Mouse (Mus musculus) heart, postnatal 25 days (tissue): ENCODE results near the gene Prr5l. TPM values are rescaled to one million over a fixed set of nuclear protein-coding genes. Genes with fewer than 3 reads are reported as not detected.

ENCODE experiments used
- DNase-seq: peaks from one replicate; pipeline ENCODE4 v3.0.0; 2022; ENCODE audit warnings: low spot score
- intact Hi-C: fragments of 180-260 bp; cut with DNase I; formaldehyde crosslinking; loops from one replicate; pipeline ENCODE4 v1.15.1; 2025
- total RNA-seq, 2 experiments: library from RNA; stranded (reverse); gene quantifications; 2 replicates each; pipeline ENCODE4 v1.2.3; 2021

The Prr5l gene
- total RNA-seq, 2 experiments from 2014 or later: 0.64 to 2.5 TPM

DNA sequence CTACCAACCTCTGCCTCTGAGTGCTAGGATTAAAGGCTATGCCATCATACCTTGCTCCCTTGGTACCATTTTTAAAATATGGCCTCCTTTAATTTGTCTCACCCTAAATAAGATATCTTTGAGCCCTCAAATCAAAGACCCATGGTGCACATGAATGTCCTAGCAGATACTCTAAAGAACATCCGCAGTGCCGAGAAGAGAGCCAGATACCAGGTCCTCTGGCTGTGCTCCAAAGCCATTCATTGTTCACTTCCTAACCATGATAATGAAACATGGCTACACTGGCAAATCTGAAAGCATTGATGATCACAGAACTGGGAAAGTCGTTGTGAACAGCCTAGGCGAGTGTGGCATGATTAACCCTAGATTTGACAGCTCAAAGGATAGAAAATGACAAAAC is 189.8 kb downstream of the Prr5l start:
- DNase-seq: no peak
- intact Hi-C loops: no loop called here

DNA sequence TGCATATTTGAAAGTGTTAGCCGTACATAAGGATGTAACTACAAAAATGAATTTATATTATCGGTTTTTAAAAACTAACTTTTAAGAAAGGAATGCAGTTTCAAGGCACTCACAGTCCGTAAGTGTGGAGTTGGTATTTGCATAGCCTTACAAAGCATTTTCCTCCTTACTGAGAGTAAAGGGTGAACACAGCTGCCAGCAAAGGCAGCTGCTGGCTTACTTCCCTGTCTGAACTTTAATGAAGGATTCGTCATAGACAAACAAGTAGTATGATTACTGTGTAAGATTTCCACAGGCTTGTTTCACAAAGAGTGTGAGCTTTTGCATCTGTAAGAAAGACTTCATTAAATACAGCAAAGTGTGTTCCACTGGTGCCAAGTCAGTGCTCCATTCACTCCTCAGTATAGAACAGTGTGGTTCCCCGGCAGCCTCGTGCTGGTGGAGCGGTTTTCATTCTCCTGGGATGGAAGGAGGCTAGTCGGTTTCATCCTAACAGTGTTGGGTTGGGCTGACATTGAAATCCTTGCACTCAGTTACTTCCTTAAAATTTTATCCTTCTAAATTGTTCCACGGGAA is 192.5 kb downstream of the Prr5l start:
- DNase-seq: no peak
- intact Hi-C loops: no loop called here

DNA sequence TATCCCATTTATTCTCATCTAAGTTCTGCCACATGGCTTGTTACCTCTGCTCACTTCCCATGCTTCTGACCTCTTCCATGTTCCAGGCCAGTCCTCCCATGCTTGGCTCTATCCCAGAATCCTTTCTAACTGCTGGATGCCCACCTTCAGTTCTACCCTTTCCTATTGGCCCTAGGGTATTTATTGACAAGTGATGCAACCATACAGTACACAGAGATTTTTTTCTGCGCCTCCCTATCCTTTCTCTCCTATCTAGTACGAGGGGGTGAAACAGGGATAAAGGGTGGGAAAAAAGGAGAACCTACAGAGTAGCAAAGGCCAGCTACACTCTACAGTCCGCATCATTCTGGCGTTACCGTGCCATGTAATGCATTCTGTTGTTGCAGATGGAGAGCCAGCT is 194.8 kb downstream of the Prr5l start:
- no peak for DNase-seq
- intact Hi-C loops: no loop called here

DNA sequence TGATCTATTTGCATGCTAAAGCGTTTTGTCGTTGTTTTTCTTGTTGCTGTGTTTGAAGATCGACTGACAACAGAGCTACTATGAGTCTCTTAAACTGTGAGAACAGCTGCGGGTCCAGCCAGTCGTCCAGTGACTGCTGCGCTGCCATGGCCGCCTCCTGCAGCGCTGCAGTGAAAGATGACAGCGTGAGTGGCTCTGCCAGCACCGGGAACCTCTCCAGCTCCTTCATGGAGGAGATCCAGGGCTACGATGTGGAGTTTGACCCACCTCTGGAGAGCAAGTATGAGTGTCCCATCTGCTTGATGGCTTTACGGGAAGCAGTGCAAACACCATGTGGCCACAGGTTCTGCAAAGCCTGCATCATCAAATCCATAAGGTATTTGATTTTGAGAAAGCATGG is 198.4 kb downstream of the Prr5l start:
- DNase-seq: no peak
- intact Hi-C loops: no loop called here

DNA sequence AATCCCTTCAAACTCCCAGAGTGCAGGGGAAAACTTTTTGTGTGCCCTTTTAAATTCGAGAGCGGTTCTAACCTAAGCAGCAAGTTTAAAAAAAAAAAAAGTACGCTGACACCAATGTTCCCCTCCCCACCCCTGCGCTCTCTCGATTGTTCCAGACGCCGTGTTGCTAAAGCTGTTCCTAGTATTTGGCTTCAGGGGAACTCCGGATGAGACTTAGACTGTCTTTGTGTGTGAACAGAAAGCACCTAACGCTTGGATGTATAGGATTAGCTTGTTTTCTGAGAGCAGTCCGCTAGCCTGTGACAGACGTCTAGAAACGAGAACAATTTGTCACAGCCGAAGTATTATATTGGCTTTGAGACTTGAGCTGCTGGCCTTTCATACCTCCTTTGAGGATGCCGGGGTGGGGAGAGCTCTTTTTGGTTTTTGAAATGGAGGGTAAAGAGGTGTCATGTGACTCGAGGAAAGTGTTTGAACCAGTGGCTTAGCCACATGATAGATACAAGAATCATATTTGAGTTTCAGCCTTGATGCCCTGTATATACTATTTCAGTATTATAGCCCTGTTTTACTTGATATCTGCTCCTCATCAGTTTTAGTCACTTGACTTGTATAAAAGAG is 203.6 kb downstream of the Prr5l start:
- intact Hi-C loops: no loop called here
- no peak for DNase-seq

DNA sequence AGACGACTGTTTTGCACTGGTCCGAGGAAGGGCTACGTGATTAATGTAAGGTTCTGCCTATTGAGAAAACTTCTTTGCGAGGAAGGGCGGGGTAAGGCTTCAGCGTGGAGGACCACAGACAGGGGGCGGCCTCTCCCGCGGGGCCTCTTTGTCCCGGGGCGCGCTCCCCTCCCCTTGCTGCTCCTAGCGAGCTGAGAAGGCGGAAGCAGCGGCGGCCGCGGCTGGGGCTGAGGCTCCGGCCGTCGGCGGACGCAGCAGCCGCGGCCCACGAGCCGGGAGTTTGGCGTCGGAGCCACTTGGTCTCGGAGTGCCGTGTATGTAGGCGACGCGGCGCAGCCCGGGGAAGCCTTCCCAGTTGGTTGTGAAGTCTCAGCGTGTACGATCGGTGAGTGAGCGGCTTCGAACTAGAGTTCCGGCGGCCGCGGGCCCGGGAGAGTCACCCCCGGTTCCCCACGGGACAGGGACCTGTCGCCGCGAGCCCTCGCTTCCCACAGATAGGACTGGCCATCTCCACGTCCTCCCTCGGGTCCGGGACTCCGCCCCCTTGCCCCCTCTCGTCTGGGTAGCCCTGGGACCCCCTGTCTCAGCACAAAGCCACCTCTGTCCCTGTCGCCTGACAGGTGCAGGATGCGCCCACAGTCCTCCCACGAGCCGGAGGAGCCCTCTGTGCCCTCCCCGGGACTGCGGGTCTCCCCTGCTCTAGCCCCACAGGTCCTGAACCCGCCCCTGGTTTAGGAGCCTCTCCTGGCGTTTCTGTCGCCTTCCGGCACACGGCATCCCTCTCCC is 204.4 kb downstream of the Prr5l start, which contains the start of gene Traf6:
Traf6 (plus strand) TSS at position 194 of the 786 bp plus-strand sequence.
- intact Hi-C loops: no loop called here
- peak; percentile 74 for DNase-seq

DNA sequence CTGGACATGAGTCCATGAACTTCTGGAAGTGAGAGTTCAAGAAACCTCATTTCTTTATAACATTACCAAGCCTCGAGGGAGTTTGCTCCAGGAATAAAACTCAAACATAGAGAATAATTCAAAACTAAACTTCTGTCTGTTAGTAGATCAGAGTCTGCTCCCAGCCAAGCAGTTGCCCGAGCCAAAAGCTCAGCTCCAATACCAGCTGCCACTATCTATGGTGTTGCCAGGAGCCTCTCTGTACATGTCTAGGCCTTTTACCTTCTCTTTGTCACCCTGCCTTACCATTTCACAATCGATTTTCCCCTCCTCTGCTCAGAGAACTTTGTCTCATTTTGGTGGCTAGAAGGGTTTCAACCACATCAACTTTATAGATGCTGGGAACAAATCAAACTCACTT is 209.3 kb downstream of the Prr5l start:
- intact Hi-C loops: no loop called here
- DNase-seq: no peak

DNA sequence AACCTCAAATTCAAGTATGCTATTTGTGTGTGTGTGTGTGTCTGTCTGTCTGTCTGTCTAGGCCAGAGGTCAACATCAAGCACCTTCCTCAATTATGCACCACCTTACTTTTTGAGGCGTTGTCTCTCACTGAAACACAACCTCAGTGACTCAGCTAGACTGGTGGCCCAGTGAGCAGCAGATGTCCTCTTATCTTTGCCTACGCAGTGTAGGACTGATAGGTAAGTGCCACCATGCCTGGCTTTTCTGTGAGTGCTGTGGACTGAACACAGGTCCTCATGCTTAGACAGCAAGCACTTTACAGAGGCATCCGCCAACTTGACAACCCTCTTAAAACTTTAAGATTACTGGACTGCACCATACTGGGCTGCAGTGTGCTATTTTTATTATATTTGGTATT is 214.1 kb downstream of the Prr5l start:
- intact Hi-C loops: no loop called here
- DNase-seq: no peak

DNA sequence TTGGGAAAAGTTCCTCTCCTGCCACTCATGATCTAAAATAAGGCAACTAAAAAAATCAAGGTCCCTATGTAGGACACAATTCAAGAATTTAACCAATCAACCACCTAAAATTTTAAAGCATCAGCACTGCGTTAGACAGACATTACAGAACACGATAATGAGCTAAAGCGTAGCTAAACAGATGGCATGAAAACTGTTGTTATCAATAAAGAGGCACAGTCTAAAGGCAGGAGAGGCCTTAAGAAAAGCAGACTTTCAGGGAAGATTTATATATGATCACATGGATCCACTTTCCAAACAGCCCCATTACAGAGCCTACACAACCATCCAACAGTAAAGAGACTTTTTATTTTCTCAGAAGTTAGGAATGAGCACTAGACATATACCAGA is 217.1 kb downstream of the Prr5l start:
- DNase-seq: no peak
- intact Hi-C loops: no loop called here

DNA sequence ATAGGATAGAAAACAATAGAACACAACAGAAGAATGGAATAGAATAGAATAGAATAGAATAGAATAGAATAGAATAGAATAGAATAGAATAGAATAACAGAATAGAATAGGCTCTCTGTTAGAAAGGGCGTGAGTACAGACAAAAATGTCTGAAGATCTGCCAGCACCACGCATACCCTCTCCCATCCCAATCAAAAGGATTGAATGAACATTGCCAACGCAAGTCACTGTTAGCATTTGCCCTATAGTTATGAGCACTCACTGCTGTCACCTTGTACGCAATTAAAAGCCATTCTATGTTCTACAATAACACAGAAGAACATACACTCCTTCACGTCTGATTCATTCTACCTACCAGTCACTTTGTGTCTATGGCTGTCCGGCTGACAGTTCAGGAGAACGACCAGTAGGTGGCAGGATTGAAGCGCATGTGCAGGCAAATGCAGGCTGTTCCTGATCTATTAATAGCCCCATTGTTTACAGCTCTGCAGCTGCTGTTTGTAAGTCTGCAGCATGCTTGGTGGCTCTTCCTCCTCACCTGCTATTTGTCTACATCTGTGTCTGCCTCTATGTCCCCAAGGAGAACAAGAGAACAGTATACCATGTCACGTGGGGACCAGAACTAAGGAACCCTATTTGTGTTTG is 217.6 kb downstream of the Prr5l start:
- intact Hi-C loops: no loop called here
- peak; percentile 15 for DNase-seq

Other genes starting within 250 kb of the Prr5l start
- not detected for gene Rag1, start 233.5 kb downstream of the Prr5l start, total RNA-seq
- gene B230118H07Rik, start 233.5 kb downstream of the Prr5l start, total RNA-seq: 10 to 100 TPM; 80.0 to 90.7 TPM
- 1 to 10 TPM; 8.9 to 9.3 TPM for gene Traf6, start 204.6 kb downstream of the Prr5l start, total RNA-seq
- gene Commd9, start 3.2 kb upstream of the Prr5l start, total RNA-seq: 10 to 100 TPM; 26.9 to 29.3 TPM